Mouse (Mus musculus) left cerebral cortex, adult 9 months (tissue): ENCODE data around the gene 1500015O10Rik.

Experiments
- DNase-seq, 2 experiments: peaks; one replicate each; pipeline ENCODE4 v3.0.0; 2022; ENCODE audit warnings: low spot score in 2 of 2

Gene 1500015O10Rik

GRCm38 (mm10) chr1:43730491-43730924 is at the start of gene 1500015O10Rik:
TSS of gene 1500015O10Rik (plus strand) at chr1:43730602.
- peak in 1 of 2 experiments; percentile 40 for DNase-seq

GRCm38 (mm10) chr1:43689983-43690382 is 40.4 kb upstream of the 1500015O10Rik start:
- no peak for DNase-seq

GRCm38 (mm10) chr1:43690507-43690906 is 39.9 kb upstream of the 1500015O10Rik start:
- DNase-seq = no peak

GRCm38 (mm10) chr1:43694076-43694475 is 36.3 kb upstream of the 1500015O10Rik start:
- no peak for DNase-seq

- DNase-seq = peak; percentile 57 to 84
Observed at GRCm38 (mm10) chr1:43694851-43695545, 35.4 kb upstream of the 1500015O10Rik start.

- peak in 1 of 2 experiments; percentile 17 for DNase-seq
Observed at GRCm38 (mm10) chr1:43698577-43699000, 31.8 kb upstream of the 1500015O10Rik start.

- no peak for DNase-seq
Observed at GRCm38 (mm10) chr1:43714841-43715240, 15.6 kb upstream of the 1500015O10Rik start.

- no peak for DNase-seq
Observed at GRCm38 (mm10) chr1:43717967-43718366, 12.4 kb upstream of the 1500015O10Rik start.

- DNase-seq = no peak
Observed at GRCm38 (mm10) chr1:43718793-43719192, 11.6 kb upstream of the 1500015O10Rik start.

GRCm38 (mm10) chr1:43722459-43722858 is 7.9 kb upstream of the 1500015O10Rik start:
- DNase-seq = no peak

GRCm38 (mm10) chr1:43732100-43732499 is 1.7 kb downstream of the 1500015O10Rik start:
- DNase-seq = no peak

- DNase-seq = no peak
Observed at GRCm38 (mm10) chr1:43732657-43733056, 2.3 kb downstream of the 1500015O10Rik start.

- DNase-seq = peak in 1 of 2 experiments; percentile 58
Observed at GRCm38 (mm10) chr1:43737812-43738518, 7.6 kb downstream of the 1500015O10Rik start.

- DNase-seq = no peak
Observed at GRCm38 (mm10) chr1:43738519-43738894, 8.1 kb downstream of the 1500015O10Rik start.

- no peak for DNase-seq
Observed at GRCm38 (mm10) chr1:43754448-43755312, 24.3 kb downstream of the 1500015O10Rik start.

GRCm38 (mm10) chr1:43760085-43760484 is 29.7 kb downstream of the 1500015O10Rik start:
- DNase-seq = no peak

GRCm38 (mm10) chr1:43764481-43764880 is 34.1 kb downstream of the 1500015O10Rik start:
- no peak for DNase-seq

GRCm38 (mm10) chr1:43766328-43766727 is 35.9 kb downstream of the 1500015O10Rik start:
- DNase-seq = no peak

- DNase-seq = no peak
Observed at GRCm38 (mm10) chr1:43768385-43768990, 38.1 kb downstream of the 1500015O10Rik start.

GRCm38 (mm10) chr1:43769348-43769747 is 38.9 kb downstream of the 1500015O10Rik start:
- no peak for DNase-seq

- DNase-seq = no peak
Observed at GRCm38 (mm10) chr1:43770032-43770431, 39.6 kb downstream of the 1500015O10Rik start.

GRCm38 (mm10) chr1:43772694-43773093 is 42.3 kb downstream of the 1500015O10Rik start:
- no peak for DNase-seq
